Mouse (Mus musculus): ENCODE results near the gene Fgfr2. TPM values are rescaled to one million over a fixed set of nuclear protein-coding genes. Genes with fewer than 3 reads are reported as not detected.

Gene Fgfr2
- polyA plus RNA-seq, 1 experiment from 2014 or later: 86.9 TPM

DNA sequence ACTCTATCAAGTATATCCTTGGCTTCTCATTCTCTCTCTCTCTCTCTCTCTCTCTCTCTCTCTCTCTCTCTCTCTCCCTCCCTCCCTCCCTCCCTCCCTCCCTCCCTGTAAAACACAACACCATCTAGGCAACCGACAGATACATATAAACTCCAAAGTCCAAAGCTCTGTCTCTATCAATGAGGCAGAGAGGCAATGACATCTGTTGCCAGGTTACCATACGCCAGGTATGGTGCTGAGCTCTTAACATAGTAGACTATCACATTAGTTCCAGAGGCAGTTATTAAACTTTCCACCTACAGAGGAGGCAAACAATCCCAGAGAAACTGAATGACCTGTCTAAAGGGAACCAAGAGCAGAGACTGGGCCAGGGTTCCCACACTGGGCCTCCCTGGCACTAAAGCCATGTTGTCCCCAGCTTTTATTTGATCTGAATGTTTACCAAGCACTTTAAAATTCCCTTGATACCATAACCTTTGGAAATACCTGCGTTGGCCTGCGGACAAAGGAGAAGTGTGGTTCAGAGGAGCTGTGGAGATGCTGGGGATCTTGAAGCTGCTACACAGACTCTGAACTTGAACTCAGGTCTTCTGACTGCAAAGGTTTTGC is 2268.4 kb downstream of the Fgfr2 start:
- H3K27me3 ChIP-seq (ENCODE audit: control insufficient read depth, insufficient read depth, low read length): no peaks in the 10 kb centered on the region
- WGBS: 83% methylated on average over 4 of the region's 4 CpGs
- no peaks in the 10 kb centered on the region for H3K4me1 ChIP-seq (ENCODE audit: control insufficient read depth, insufficient read depth, low read length)
- no peak overlapping the region for H3K4me3 ChIP-seq (ENCODE audit: low read depth, low read length)
- DNase-seq (ENCODE audit: low spot score) (no peak), ATAC-seq (ENCODE audit: insufficient read depth, low FRiP score, low TSS enrichment) (no peak)
- no peaks in the 10 kb centered on the region for H3K9me3 ChIP-seq (ENCODE audit: control insufficient read depth, low read length)
- no peak overlapping the region for H3K9ac ChIP-seq (ENCODE audit: low read length)
- H3K27ac ChIP-seq (ENCODE audit: low read depth, low read length): no peak overlapping the region
- no peak overlapping the region for H3K4me2 ChIP-seq (ENCODE audit: low read depth)
- no peaks in the 10 kb centered on the region for H3K36me3 ChIP-seq (ENCODE audit: control insufficient read depth, insufficient read depth, low read length)

DNA sequence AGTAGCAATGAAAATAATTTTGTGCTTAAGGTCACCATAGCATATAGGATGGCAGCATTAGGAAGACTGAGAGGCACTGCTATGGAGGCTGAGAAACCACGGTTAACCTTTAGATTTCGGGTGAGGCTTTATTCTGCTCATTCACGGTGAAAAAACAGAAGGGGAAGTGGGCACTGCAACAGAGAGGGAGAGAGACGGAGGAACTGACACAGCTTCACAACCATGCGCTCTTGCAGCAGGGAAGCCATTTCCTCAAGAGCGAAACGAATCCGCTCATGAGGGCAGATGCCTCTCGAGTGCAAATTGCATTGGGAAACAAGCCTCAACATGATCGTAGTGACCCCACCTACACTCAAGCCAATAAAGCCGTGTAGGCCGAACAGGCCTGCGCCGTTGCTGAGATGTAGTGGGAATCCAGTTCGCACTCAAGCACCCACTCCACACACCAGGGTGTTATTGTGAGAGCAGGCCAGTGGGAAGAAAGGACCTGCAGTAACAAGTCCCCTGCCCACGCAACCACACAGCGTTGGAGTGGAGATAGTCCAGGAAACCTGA is 2275.9 kb downstream of the Fgfr2 start:
- no peaks in the 10 kb centered on the region for H3K27me3 ChIP-seq (ENCODE audit: control insufficient read depth, insufficient read depth, low read length)
- H3K4me3 ChIP-seq (ENCODE audit: low read depth, low read length): no peak overlapping the region
- H3K4me1 ChIP-seq (ENCODE audit: control insufficient read depth, insufficient read depth, low read length): no peaks in the 10 kb centered on the region
- no peak for ATAC-seq (ENCODE audit: insufficient read depth, low FRiP score, low TSS enrichment)
- no peak overlapping the region for H3K27ac ChIP-seq (ENCODE audit: low read depth, low read length)
- no peaks in the 10 kb centered on the region for H3K9me3 ChIP-seq (ENCODE audit: control insufficient read depth, low read length)
- WGBS: 87% methylated on average over 17 of the region's 17 CpGs
- H3K9ac ChIP-seq (ENCODE audit: low read length): no peak overlapping the region
- H3K4me2 ChIP-seq (ENCODE audit: low read depth): no peak overlapping the region
- no peak for DNase-seq (ENCODE audit: low spot score)
- no peaks in the 10 kb centered on the region for H3K36me3 ChIP-seq (ENCODE audit: control insufficient read depth, insufficient read depth, low read length)

DNA sequence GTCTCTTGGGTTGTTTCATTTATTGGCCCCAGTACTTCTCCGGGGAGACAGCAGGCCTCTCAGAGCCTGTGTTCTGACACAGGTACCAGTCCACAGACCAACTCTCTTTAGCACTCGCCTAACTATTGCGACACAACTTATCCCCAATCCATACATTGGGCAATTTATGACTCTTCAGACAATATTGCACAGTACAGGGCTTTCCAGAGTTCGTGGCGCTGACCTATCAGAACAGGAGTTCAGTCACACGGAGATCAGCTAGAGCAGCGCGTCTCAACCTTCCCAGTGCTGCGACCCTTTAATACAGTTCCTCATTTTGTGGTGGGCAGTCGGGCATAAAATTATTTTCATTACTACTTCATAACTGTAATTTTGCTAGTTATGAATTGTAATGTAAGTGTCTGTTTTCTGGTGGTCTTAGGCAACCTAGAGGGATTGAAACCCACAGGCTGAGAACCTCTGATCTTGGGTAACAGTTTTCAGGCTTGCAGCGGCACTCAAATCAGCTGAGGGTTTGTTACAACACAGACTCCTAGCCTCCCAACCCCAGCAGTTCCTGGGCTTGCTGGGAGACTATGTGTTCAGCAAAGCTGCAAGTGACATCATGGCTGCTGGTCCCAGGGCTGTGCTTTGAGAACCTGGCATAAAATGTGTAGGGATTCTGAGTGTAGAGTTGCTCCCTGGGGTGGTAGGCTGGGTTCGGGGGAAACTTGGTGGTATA is 2283.6 kb downstream of the Fgfr2 start:
- Histone ChIP-seq H3K27me3 (ENCODE audit: control insufficient read depth, insufficient read depth, low read length) (no peaks in the 10 kb centered on the region), H3K9me3 (ENCODE audit: control insufficient read depth, low read length) (no peaks in the 10 kb centered on the region), H3K4me3 (ENCODE audit: low read depth, low read length) (no peak overlapping the region), H3K4me1 (ENCODE audit: control insufficient read depth, insufficient read depth, low read length) (peaks cover 26% of the 10 kb centered on the region), H3K4me2 (ENCODE audit: low read depth) (no peak overlapping the region), H3K27ac (ENCODE audit: low read depth, low read length) (no peak overlapping the region), H3K9ac (ENCODE audit: low read length) (no peak overlapping the region), H3K36me3 (ENCODE audit: control insufficient read depth, insufficient read depth, low read length) (no peaks in the 10 kb centered on the region)
- 90% methylated on average over 12 of the region's 12 CpGs for WGBS
- ATAC-seq (ENCODE audit: insufficient read depth, low FRiP score, low TSS enrichment) (no peak), DNase-seq (ENCODE audit: low spot score) (no peak)

DNA sequence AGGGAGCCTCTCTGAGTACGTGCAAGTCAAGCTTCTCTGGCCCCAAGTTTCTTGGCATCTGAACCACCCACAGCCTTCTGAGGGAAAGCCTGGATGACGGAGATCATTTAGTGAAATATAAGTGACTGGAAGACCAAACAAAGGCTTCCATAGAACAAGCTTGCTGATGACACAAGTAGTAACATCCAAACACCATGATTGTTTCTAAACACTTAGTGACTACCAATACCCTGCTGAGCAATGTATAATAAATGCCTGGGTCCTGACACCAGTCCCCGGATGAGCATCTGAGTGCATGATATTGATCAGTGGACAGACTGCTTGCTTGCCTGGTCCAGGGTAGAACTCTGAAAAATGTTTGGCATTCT is 2284.5 kb downstream of the Fgfr2 start:
- Histone ChIP-seq H3K4me3 (ENCODE audit: low read depth, low read length) (no peak overlapping the region), H3K4me2 (ENCODE audit: low read depth) (no peak overlapping the region), H3K9me3 (ENCODE audit: control insufficient read depth, low read length) (no peaks in the 10 kb centered on the region), H3K27ac (ENCODE audit: low read depth, low read length) (peak overlapping the region; percentile 1), H3K4me1 (ENCODE audit: control insufficient read depth, insufficient read depth, low read length) (peaks cover 26% of the 10 kb centered on the region), H3K27me3 (ENCODE audit: control insufficient read depth, insufficient read depth, low read length) (peaks cover 3% of the 10 kb centered on the region; the same call in 1 of the 2 replicates), H3K36me3 (ENCODE audit: control insufficient read depth, insufficient read depth, low read length) (no peaks in the 10 kb centered on the region), H3K9ac (ENCODE audit: low read length) (no peak overlapping the region)
- DNase-seq (ENCODE audit: low spot score) (no peak), ATAC-seq (ENCODE audit: insufficient read depth, low FRiP score, low TSS enrichment) (no peak)
- WGBS: 58% methylated on average over 3 of the region's 3 CpGs

DNA sequence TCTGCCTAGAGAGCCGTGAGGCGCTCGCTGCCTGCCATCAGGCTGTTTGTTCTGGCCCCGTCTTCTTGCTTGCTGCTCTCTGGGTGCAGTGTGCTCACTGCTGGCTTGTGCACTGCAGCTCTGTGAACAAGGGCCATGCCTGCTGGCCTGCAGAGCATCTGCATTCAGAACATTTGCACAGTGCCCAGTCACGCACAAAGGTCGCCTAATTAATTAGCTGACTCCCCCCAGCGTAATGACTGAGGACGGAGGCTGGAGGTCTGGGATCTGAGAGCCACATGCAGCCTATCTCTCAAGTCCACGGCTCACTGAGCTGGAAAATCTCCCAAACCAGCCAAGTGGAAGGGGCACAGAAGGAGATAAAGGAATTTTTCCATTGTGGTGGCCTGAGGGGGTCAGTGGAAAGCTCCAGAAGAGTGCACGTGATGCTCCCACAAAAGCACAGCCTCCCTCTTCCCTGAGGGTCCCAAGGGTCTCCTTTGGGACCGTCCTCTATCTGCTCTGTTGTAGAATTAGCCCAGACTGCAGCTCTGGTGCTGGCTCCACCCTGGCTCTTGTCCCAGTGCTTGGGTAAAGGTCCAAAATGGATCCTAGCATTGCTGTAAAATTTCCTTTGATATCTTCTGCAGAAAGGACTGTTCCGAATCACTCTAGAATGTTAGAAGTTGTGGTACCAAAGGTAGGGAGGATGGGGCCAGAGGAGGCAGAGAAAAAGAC is 2285.1 kb downstream of the Fgfr2 start:
- ATAC-seq (ENCODE audit: insufficient read depth, low FRiP score, low TSS enrichment): peak; percentile 84

DNA sequence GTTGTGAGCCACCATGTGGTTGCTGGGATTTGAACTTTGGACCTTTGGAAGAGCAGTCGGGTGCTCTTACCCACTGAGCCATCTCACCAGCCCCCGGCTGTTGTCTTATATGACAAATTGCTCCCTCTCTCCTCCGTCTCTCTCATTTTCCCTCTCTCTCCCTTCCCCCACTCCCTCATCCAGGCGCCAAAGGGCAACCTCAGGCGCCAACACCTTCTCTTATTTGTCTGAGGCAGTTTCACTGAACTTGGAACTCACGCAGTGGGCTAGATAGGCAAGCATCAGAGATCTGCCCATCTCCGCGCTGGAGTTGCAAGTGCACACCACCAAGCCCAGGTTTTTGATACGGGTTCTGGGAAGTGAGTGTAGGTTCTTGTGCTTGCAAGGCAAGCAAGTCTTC is 2287.1 kb downstream of the Fgfr2 start:
- Histone ChIP-seq H3K4me3 (ENCODE audit: low read depth, low read length) (no peak overlapping the region), H3K4me1 (ENCODE audit: control insufficient read depth, insufficient read depth, low read length) (peaks cover 26% of the 10 kb centered on the region), H3K36me3 (ENCODE audit: control insufficient read depth, insufficient read depth, low read length) (no peaks in the 10 kb centered on the region), H3K27ac (ENCODE audit: low read depth, low read length) (no peak overlapping the region), H3K4me2 (ENCODE audit: low read depth) (no peak overlapping the region), H3K27me3 (ENCODE audit: control insufficient read depth, insufficient read depth, low read length) (peaks cover 3% of the 10 kb centered on the region; the same call in 1 of the 2 replicates), H3K9ac (ENCODE audit: low read length) (no peak overlapping the region), H3K9me3 (ENCODE audit: control insufficient read depth, low read length) (no peaks in the 10 kb centered on the region)
- 66% methylated on average over 9 of the region's 9 CpGs for WGBS
- ATAC-seq (ENCODE audit: insufficient read depth, low FRiP score, low TSS enrichment) (no peak), DNase-seq (ENCODE audit: low spot score) (peak; percentile 38)

More for the DNA sequence above, 2285.1 kb downstream of the Fgfr2 start:
- Histone ChIP-seq H3K4me1 (ENCODE audit: control insufficient read depth, insufficient read depth, low read length) (peaks cover 26% of the 10 kb centered on the region), H3K4me3 (ENCODE audit: low read depth, low read length) (no peak overlapping the region), H3K9ac (ENCODE audit: low read length) (no peak overlapping the region), H3K27ac (ENCODE audit: low read depth, low read length) (peak overlapping the region; percentile 1), H3K27me3 (ENCODE audit: control insufficient read depth, insufficient read depth, low read length) (peaks cover 3% of the 10 kb centered on the region; the same call in 1 of the 2 replicates), H3K9me3 (ENCODE audit: control insufficient read depth, low read length) (no peaks in the 10 kb centered on the region), H3K4me2 (ENCODE audit: low read depth) (no peak overlapping the region), H3K36me3 (ENCODE audit: control insufficient read depth, insufficient read depth, low read length) (no peaks in the 10 kb centered on the region)
- WGBS: 27% methylated on average over 12 of the region's 12 CpGs
- peak; percentile 76 for DNase-seq (ENCODE audit: low spot score)

DNA sequence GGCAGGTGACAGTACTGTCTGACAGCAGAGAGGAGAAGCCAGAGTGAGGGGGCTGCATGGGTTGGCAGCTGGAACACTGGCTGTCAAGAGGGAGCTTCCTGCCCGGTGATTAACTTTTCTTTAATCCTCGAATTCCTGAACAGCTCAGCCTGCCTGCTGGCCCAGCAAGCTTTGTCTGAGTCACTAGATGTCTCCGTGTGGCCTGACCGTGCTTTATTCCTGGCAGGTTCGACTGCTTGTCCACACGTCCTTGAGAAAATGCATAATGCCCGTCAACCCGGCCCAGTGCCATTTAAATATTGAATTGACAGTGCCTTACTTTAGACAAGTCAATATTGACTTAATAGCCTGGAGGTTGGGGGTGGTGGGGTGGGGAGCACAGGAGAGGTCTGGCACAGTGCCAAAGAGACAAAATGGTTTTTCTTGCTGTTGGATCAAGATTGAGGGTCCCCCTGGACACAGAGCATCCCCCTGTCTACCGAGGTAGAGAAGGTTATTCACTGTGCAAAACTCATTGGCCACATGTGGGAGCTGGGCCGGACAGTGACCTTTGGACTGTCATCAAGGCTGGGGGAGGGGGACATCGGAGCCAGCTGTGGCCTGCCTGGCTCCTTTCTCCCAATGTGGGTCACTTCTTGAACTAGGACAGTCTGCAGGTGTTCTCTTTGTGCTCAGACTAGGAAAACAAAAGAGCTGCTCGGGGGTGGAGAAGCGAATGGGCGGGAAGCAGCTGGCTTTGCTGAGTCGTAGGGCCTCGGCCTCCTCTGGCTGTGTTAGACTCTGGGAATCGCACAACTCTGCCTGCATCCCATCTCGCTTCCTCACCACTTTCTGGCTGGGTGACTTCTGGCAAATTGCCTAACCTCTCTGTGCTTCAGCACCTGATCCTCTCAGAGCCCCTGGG is 2287.9 kb downstream of the Fgfr2 start:
- Histone ChIP-seq H3K4me2 (ENCODE audit: low read depth) (no peak overlapping the region), H3K9ac (ENCODE audit: low read length) (peak overlapping the region; percentile 16), H3K9me3 (ENCODE audit: control insufficient read depth, low read length) (no peaks in the 10 kb centered on the region), H3K4me3 (ENCODE audit: low read depth, low read length) (no peak overlapping the region), H3K36me3 (ENCODE audit: control insufficient read depth, insufficient read depth, low read length) (no peaks in the 10 kb centered on the region), H3K27me3 (ENCODE audit: control insufficient read depth, insufficient read depth, low read length) (peaks cover 3% of the 10 kb centered on the region; the same call in 1 of the 2 replicates), H3K4me1 (ENCODE audit: control insufficient read depth, insufficient read depth, low read length) (peaks cover 26% of the 10 kb centered on the region), H3K27ac (ENCODE audit: low read depth, low read length) (no peak overlapping the region)
- DNase-seq (ENCODE audit: low spot score): peak; percentile 62
- 4% methylated on average over 18 of the region's 18 CpGs for WGBS
- peak; percentile 22; the same call in 1 of the 2 replicates for ATAC-seq (ENCODE audit: insufficient read depth, low FRiP score, low TSS enrichment)

DNA sequence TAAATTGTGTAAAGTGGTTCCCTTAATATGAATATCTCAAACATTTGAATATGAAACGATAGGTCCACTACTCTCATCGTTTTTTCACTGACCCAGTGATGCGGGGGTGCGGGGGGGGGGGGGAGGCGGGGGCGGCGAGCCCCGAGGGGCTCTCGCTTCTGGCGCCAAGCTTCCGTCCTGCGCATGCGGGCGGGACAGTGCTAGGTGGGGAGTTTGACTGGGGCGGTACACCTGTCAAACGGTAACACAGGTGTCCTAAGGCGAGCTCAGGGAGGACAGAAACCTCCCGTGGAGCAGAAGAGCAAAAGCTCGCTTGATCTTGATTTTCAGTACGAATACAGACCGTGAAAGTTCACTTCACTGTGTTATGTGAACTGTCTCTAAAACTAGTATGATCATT is 2288.9 kb downstream of the Fgfr2 start:
- WGBS: 35% methylated on average over 16 of the region's 21 CpGs
- H3K9me3 ChIP-seq (ENCODE audit: control insufficient read depth, low read length): no peaks in the 10 kb centered on the region
- no peak overlapping the region for H3K4me2 ChIP-seq (ENCODE audit: low read depth)
- peak; percentile 85 for ATAC-seq (ENCODE audit: insufficient read depth, low FRiP score, low TSS enrichment)
- peaks cover 3% of the 10 kb centered on the region; the same call in 1 of the 2 replicates for H3K27me3 ChIP-seq (ENCODE audit: control insufficient read depth, insufficient read depth, low read length)
- DNase-seq (ENCODE audit: low spot score): peak; percentile 92
- H3K9ac ChIP-seq (ENCODE audit: low read length): no peak overlapping the region
- H3K27ac ChIP-seq (ENCODE audit: low read depth, low read length): no peak overlapping the region
- H3K4me3 ChIP-seq (ENCODE audit: low read depth, low read length): no peak overlapping the region
- H3K4me1 ChIP-seq (ENCODE audit: control insufficient read depth, insufficient read depth, low read length): peaks cover 24% of the 10 kb centered on the region
- H3K36me3 ChIP-seq (ENCODE audit: control insufficient read depth, insufficient read depth, low read length): no peaks in the 10 kb centered on the region
